Mouse (Mus musculus): Measurements from ENCODE around the gene Antxr2. TPM values are rescaled to one million over a fixed set of nuclear protein-coding genes. Genes with fewer than 3 reads are reported as not detected.
A peak's percentile ranks its signal among the peaks of the same experiment; 100 is the strongest.

Gene Antxr2
- polyA plus RNA-seq, 1 experiment from 2014 or later: 34.1 TPM

GRCm38 (mm10) chr5:97905856-97906255, 125.0 kb downstream of the Antxr2 start:
- ATAC-seq (ENCODE audit: borderline replicate concordance, extremely low read depth, low FRiP score, low TSS enrichment): no peak
- no peak overlapping the region for H3K4me3 ChIP-seq
- H3K9ac ChIP-seq: no peak overlapping the region
- H3K4me1 ChIP-seq: no peaks in the 10 kb centered on the region
- no peak overlapping the region for H3K27ac ChIP-seq
- H3K4me2 ChIP-seq: no peak overlapping the region
- H3K9me3 ChIP-seq: no peaks in the 10 kb centered on the region
- H3K36me3 ChIP-seq: no peaks in the 10 kb centered on the region
- no peaks in the 10 kb centered on the region for H3K27me3 ChIP-seq
- 91% methylated on average over 3 of the region's 3 CpGs for WGBS

DNA sequence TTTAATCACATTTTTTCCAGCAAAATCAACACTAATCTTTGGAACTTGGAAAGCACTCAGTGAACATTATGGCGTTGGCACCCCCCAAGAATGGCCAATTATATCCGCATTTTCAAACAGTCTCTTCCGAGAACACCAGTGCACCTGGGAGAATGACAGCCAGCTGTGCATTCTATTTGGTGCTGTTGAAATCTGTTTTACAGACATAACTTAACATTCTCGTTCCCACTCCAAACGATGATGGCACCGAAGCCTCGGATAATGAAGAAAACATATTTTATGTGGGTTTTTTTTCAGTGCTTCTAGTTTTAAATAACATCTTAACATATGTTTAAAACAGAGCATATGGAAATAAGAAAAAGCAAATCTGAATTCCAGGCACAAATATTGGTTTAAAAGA, 129.7 kb downstream of the Antxr2 start:
- Histone ChIP-seq H3K9ac (no peak overlapping the region), H3K27me3 (no peaks in the 10 kb centered on the region), H3K36me3 (no peaks in the 10 kb centered on the region), H3K27ac (no peak overlapping the region), H3K4me1 (no peaks in the 10 kb centered on the region), H3K4me2 (no peak overlapping the region), H3K9me3 (no peaks in the 10 kb centered on the region), H3K4me3 (no peak overlapping the region)
- 86% methylated on average over 7 of the region's 7 CpGs for WGBS
- no peak for ATAC-seq (ENCODE audit: borderline replicate concordance, extremely low read depth, low FRiP score, low TSS enrichment)

DNA sequence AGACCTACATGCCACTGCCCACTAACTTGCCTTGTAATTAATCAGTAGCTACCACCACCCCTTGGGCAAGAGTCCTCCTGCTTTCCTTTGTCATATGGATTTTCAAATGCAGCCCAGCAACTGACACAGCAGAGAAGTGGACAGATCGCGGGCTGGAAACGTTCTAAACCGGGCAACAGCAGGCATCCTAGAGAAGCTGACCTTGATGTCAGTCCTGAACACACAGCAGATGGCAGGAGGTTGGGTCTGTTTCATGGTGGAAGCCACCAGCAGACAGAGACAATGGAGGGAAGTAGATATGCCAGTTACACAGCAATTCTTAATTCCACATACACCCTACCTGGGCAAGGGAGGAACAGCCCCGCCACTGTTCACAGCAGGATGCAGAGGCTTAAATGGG, 131.5 kb downstream of the Antxr2 start:
- H3K27ac ChIP-seq: no peak overlapping the region
- no peak overlapping the region for H3K4me2 ChIP-seq
- no peaks in the 10 kb centered on the region for H3K9me3 ChIP-seq
- no peaks in the 10 kb centered on the region for H3K4me1 ChIP-seq
- H3K9ac ChIP-seq: no peak overlapping the region
- no peak overlapping the region for H3K4me3 ChIP-seq
- no peaks in the 10 kb centered on the region for H3K36me3 ChIP-seq
- no peaks in the 10 kb centered on the region for H3K27me3 ChIP-seq
- WGBS: 91% methylated on average over 5 of the region's 5 CpGs
- no peak for ATAC-seq (ENCODE audit: borderline replicate concordance, extremely low read depth, low FRiP score, low TSS enrichment)

DNA sequence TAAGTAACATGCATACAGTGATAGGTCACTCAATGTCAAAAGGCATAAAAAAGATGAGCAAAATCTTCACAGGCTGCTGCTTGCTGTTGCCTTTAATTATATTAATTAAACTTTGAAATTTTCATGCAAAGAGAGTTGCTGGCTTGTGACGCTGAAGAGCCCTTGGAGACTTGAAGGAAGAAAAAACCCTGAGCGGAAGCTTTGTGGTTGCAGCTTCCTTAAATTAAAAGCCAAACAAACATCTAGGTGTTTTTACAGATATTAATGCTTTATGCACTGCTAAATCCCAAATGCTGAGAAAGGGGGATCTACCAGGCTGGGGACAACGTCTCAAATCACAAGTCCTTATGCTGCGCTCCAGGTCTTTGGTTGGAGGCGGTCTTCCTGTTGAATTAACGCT, 145.4 kb downstream of the Antxr2 start:
- H3K9me3 ChIP-seq: no peaks in the 10 kb centered on the region
- H3K9ac ChIP-seq: no peak overlapping the region
- ATAC-seq (ENCODE audit: borderline replicate concordance, extremely low read depth, low FRiP score, low TSS enrichment): no peak
- H3K4me1 ChIP-seq: no peaks in the 10 kb centered on the region
- 92% methylated on average over 6 of the region's 6 CpGs for WGBS
- H3K27ac ChIP-seq: no peak overlapping the region
- H3K27me3 ChIP-seq: no peaks in the 10 kb centered on the region
- no peak overlapping the region for H3K4me3 ChIP-seq
- H3K4me2 ChIP-seq: no peak overlapping the region
- peaks cover 13% of the 10 kb centered on the region; the same call in 1 of the 2 replicates for H3K36me3 ChIP-seq

DNA sequence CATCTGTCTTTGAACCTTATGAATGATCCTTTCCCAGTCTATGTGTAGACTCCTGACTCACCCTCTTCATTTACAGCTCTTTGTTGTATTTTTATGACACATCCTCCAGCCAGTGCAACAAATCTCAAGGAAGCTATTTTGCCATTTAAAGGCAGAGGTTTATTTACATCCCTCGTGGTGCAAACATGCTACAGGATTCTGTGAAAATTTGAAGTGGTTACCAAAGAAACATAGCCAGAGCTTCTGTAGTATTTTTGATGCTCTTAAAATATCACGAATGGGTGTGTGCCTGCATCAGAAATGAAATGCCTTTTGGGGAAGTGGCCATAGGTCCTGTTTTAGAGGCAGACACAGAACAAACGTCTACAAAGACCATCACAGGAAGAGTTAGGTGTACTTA, 146.7 kb downstream of the Antxr2 start:
- 76% methylated on average over 3 of the region's 3 CpGs for WGBS
- H3K36me3 ChIP-seq: peaks cover 13% of the 10 kb centered on the region; the same call in 1 of the 2 replicates
- ATAC-seq (ENCODE audit: borderline replicate concordance, extremely low read depth, low FRiP score, low TSS enrichment): no peak
- H3K4me3 ChIP-seq: no peak overlapping the region
- no peaks in the 10 kb centered on the region for H3K4me1 ChIP-seq
- H3K27ac ChIP-seq: no peak overlapping the region
- no peaks in the 10 kb centered on the region for H3K9me3 ChIP-seq
- H3K9ac ChIP-seq: no peak overlapping the region
- no peaks in the 10 kb centered on the region for H3K27me3 ChIP-seq
- no peak overlapping the region for H3K4me2 ChIP-seq

DNA sequence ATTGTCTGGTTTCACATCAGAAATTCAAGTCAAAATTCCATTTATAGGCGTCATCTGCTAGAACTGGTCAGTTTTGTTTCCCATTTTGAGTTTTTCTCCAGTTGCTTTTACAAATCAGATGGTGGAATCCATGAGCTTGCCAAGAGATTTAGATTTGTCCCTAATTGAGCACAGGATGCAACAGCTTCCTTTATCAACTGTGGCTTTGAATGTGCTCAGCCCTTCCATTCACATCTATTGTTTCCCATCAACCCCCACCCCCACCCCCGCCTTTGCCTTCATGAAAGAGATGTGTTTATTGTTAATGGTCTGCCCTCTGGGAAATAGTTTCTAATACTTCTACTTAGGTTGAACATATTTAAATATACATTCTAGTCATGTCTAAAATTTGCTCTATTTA, 149.4 kb downstream of the Antxr2 start:
- 63% methylated on average over 2 of the region's 2 CpGs for WGBS
- no peak overlapping the region for H3K9ac ChIP-seq
- no peak for ATAC-seq (ENCODE audit: borderline replicate concordance, extremely low read depth, low FRiP score, low TSS enrichment)
- H3K4me2 ChIP-seq: no peak overlapping the region
- H3K4me3 ChIP-seq: no peak overlapping the region
- peaks cover 13% of the 10 kb centered on the region; the same call in 1 of the 2 replicates for H3K36me3 ChIP-seq
- H3K9me3 ChIP-seq: no peaks in the 10 kb centered on the region
- no peak overlapping the region for H3K27ac ChIP-seq
- no peaks in the 10 kb centered on the region for H3K4me1 ChIP-seq
- H3K27me3 ChIP-seq: no peaks in the 10 kb centered on the region

GRCm38 (mm10) chr5:97880115-97880514, 150.7 kb downstream of the Antxr2 start:
- H3K4me1 ChIP-seq: no peaks in the 10 kb centered on the region
- 85% methylated on average over 8 of the region's 8 CpGs for WGBS

DNA sequence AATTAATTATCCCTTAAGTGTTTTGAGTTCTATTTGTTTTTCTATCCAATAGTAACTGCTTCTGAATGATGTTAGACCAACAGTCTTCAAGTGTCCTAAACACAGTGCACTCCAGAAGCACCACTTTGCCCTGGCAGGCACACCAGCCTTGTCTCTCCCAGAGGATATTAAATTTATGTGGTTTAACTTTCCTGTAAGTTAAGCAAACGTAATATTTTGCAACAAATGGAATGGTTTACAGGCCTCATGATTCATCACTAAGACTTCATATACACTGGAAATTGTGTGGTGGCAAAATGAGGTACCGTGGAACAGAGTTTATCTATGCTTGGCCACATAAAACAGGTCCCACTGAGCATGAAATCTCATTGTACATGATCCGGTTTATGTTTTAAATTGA, 152.0 kb downstream of the Antxr2 start:
- H3K4me2 ChIP-seq: no peak overlapping the region
- H3K27ac ChIP-seq: no peak overlapping the region
- H3K27me3 ChIP-seq: no peaks in the 10 kb centered on the region
- no peaks in the 10 kb centered on the region for H3K4me1 ChIP-seq
- 52% methylated on average over 3 of the region's 3 CpGs for WGBS
- no peak for ATAC-seq (ENCODE audit: borderline replicate concordance, extremely low read depth, low FRiP score, low TSS enrichment)
- H3K36me3 ChIP-seq: no peaks in the 10 kb centered on the region
- H3K9me3 ChIP-seq: no peaks in the 10 kb centered on the region
- H3K4me3 ChIP-seq: no peak overlapping the region
- H3K9ac ChIP-seq: no peak overlapping the region

More at GRCm38 (mm10) chr5:97880115-97880514, 150.7 kb downstream of the Antxr2 start:
- H3K36me3 ChIP-seq: peaks cover 6% of the 10 kb centered on the region; the same call in 1 of the 2 replicates
- no peak overlapping the region for H3K4me2 ChIP-seq
- no peak overlapping the region for H3K27ac ChIP-seq
- no peak overlapping the region for H3K4me3 ChIP-seq
- H3K9ac ChIP-seq: no peak overlapping the region
- ATAC-seq (ENCODE audit: borderline replicate concordance, extremely low read depth, low FRiP score, low TSS enrichment): no peak
- H3K27me3 ChIP-seq: no peaks in the 10 kb centered on the region
- H3K9me3 ChIP-seq: no peaks in the 10 kb centered on the region

DNA sequence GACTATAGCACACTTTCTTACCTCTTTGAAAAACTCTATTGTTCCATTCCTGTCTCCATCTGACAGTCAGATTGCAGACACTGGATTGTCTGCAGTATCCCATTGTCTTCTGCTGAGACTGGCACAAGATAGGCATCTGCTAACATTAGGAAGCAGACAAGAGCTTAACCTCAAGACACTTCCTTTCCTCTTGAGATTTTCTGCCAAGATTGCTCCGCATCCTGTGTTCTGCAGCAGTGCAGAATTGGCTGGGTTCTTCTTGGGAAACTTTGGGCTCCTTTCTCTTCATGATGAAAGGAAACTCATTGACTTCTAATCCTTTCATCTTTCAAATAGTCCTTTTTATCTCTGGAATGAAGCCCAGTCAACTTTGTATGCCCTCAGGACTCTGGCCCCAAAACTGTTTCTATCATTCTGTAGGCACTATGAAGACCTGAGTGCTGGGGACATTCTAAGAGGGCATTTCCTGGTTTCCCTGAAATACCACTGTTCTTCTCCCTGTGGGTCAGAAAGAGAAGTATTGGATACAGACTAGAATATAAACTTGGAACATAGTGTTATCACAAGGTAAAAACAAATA, 152.5 kb downstream of the Antxr2 start:
- Histone ChIP-seq H3K36me3 (no peaks in the 10 kb centered on the region), H3K27me3 (no peaks in the 10 kb centered on the region), H3K9ac (no peak overlapping the region), H3K4me2 (no peak overlapping the region), H3K4me1 (no peaks in the 10 kb centered on the region), H3K27ac (no peak overlapping the region), H3K9me3 (no peaks in the 10 kb centered on the region), H3K4me3 (no peak overlapping the region)
- 41% methylated on average over 1 of the region's 1 CpGs for WGBS
- ATAC-seq (ENCODE audit: borderline replicate concordance, extremely low read depth, low FRiP score, low TSS enrichment): peak; percentile 70

GRCm38 (mm10) chr5:97876895-97877294, 153.9 kb downstream of the Antxr2 start:
- Histone ChIP-seq H3K4me2 (no peak overlapping the region), H3K27ac (peak overlapping the region; percentile 33; the same call in 1 of the 2 replicates), H3K36me3 (no peaks in the 10 kb centered on the region), H3K4me3 (no peak overlapping the region), H3K9me3 (no peaks in the 10 kb centered on the region), H3K9ac (no peak overlapping the region), H3K27me3 (no peaks in the 10 kb centered on the region), H3K4me1 (no peaks in the 10 kb centered on the region)
- WGBS: 66% methylated on average over 2 of the region's 2 CpGs
- ATAC-seq (ENCODE audit: borderline replicate concordance, extremely low read depth, low FRiP score, low TSS enrichment): no peak

- H3K27ac ChIP-seq: no peak overlapping the region
- H3K27me3 ChIP-seq: no peaks in the 10 kb centered on the region
- no peaks in the 10 kb centered on the region for H3K4me1 ChIP-seq
- WGBS: 47% methylated on average over 2 of the region's 2 CpGs
- no peak for ATAC-seq (ENCODE audit: borderline replicate concordance, extremely low read depth, low FRiP score, low TSS enrichment)
- H3K9me3 ChIP-seq: no peaks in the 10 kb centered on the region
- H3K4me2 ChIP-seq: no peak overlapping the region
- no peak overlapping the region for H3K9ac ChIP-seq
- no peak overlapping the region for H3K4me3 ChIP-seq
- no peaks in the 10 kb centered on the region for H3K36me3 ChIP-seq
Observed at GRCm38 (mm10) chr5:97867921-97868320, 162.9 kb downstream of the Antxr2 start.

- Histone ChIP-seq H3K4me2 (no peak overlapping the region), H3K27ac (no peak overlapping the region), H3K4me1 (no peaks in the 10 kb centered on the region), H3K9ac (no peak overlapping the region), H3K9me3 (no peaks in the 10 kb centered on the region), H3K4me3 (no peak overlapping the region), H3K27me3 (no peaks in the 10 kb centered on the region), H3K36me3 (no peaks in the 10 kb centered on the region)
- ATAC-seq (ENCODE audit: borderline replicate concordance, extremely low read depth, low FRiP score, low TSS enrichment): no peak
- WGBS: 79% methylated on average over 3 of the region's 3 CpGs
Observed at GRCm38 (mm10) chr5:97866975-97867374, 163.9 kb downstream of the Antxr2 start.

- no peaks in the 10 kb centered on the region for H3K27me3 ChIP-seq
- no peak overlapping the region for H3K27ac ChIP-seq
- no peak overlapping the region for H3K4me3 ChIP-seq
- no peaks in the 10 kb centered on the region for H3K36me3 ChIP-seq
- 0 out of 2 replicates have a peak, but pooled peaks cover 3% of the 10 kb centered on the region for H3K9me3 ChIP-seq
- H3K4me2 ChIP-seq: no peak overlapping the region
- no peaks in the 10 kb centered on the region for H3K4me1 ChIP-seq
- no peak for ATAC-seq (ENCODE audit: borderline replicate concordance, extremely low read depth, low FRiP score, low TSS enrichment)
- no peak overlapping the region for H3K9ac ChIP-seq
Observed at GRCm38 (mm10) chr5:97857101-97857500, 173.7 kb downstream of the Antxr2 start.

All from lung, embryonic 15.5 days (tissue).